Mouse (Mus musculus): ENCODE measurements at regions not wholly inside any gene's neighbourhood (a gene's known extent, or its start where the extent isn't known, plus 50 kb on each side); places are given as distances from the start of the nearest gene placed in this dataset.
"Not testable (repeated sequence)": the region's sequence is repeated elsewhere in the genome, so short reads cannot be mapped to it uniquely, and the experiment has no call there.

- DNase-seq: no peak
Measured at GRCm38 (mm10) chr9:83728428-83728827, 77.6 kb downstream of the Elovl4 start.

- DNase-seq: peak; percentile 72
Measured at GRCm38 (mm10) chr9:83727462-83728189, 78.5 kb downstream of the Elovl4 start.

GRCm38 (mm10) chr9:83726979-83727378 lies 79.1 kb downstream of the Elovl4 start:
- no peak for DNase-seq

GRCm38 (mm10) chr9:83726105-83726504 lies 80.0 kb downstream of the Elovl4 start:
- peak; percentile 60 for DNase-seq

GRCm38 (mm10) chr9:83725545-83725944 lies 80.5 kb downstream of the Elovl4 start:
- DNase-seq: no peak

GRCm38 (mm10) chr9:83720982-83721381 lies 85.1 kb downstream of the Elovl4 start:
- no peak for DNase-seq

GRCm38 (mm10) chr9:83719811-83720210 lies 86.3 kb downstream of the Elovl4 start:
- DNase-seq: no peak

GRCm38 (mm10) chr9:83718084-83718483 lies 88.0 kb downstream of the Elovl4 start:
- DNase-seq: not testable (repeated sequence)

- no peak for DNase-seq
Measured at GRCm38 (mm10) chr9:83716101-83716763, 89.8 kb downstream of the Elovl4 start.

GRCm38 (mm10) chr9:83707361-83707760 lies 98.7 kb downstream of the Elovl4 start:
- DNase-seq: no peak

- no peak for DNase-seq
Measured at GRCm38 (mm10) chr9:83706071-83706470, 100.0 kb downstream of the Elovl4 start.

- DNase-seq: no peak
Measured at GRCm38 (mm10) chr9:83704186-83704585, 101.9 kb downstream of the Elovl4 start.

- DNase-seq: no peak
Measured at GRCm38 (mm10) chr9:83700916-83701315, 105.2 kb downstream of the Elovl4 start.

- no peak for DNase-seq
Measured at GRCm38 (mm10) chr9:83700056-83700455, 106.0 kb downstream of the Elovl4 start.

- peak; percentile 73 for DNase-seq
Measured at GRCm38 (mm10) chr9:83691332-83692198, 114.5 kb downstream of the Elovl4 start.

All from heart, postnatal 4 days (tissue).